Mouse (Mus musculus): Measurements from ENCODE around the gene Gm4498. TPM values are rescaled to one million over a fixed set of nuclear protein-coding genes. Genes with fewer than 3 reads are reported as not detected.
"Not testable (repeated sequence)": the region's sequence is repeated elsewhere in the genome, so short reads cannot be mapped to it uniquely, and the experiment has no call there.

Gene Gm4498
- polyA plus RNA-seq (2015; fragmentation: Nextera tagmentation; extraction: Ambion mirVana) = not detected in 2 replicates

DNA sequence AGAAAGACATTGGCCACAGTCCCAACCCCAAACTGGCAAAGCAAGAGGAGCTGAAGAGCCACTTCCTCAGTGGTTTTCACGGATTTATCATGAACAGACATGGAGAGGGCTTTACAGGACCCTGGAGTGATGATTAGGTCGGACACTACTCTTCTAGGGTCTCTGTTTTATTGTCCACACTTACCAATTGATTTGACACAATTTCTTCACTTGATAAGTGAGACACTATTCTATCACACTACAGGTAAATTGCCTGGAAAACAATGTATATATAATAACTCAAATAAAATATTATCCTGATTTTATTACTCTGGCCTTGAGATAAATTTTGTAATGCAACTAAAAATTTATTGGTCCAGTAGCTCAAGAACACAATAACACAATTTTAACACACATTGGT lies at the start of gene Gm4498:
Gene Gm4498 (minus strand): TSS at position 101 of the 400 bp plus-strand sequence.
- WGBS = no CpG with 5 or more reads among the region's 2 CpGs
- ATAC-seq (replicated peaks; ENCODE audit: low FRiP score) = not testable (repeated sequence)

DNA sequence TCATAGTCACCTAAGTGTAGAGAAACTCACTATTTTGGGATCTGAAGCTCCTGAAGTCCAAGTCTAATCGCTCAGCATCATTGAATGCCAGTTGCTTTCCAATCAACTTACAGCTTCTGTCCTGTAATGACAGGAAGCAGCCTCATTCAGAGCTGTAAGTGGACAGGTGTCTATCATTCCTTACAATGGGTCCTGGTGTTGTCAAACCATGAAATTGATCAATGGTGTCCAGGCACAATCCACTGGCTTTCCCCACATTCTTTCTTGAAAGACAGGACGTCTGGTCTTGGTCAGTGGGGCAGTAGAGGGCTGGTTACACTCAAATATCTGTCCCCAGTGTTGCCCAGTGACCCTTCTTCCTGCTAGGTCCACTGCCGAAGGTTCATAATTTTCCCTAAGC lies 29.1 kb upstream of the Gm4498 start, which contains the start of gene Gm5890:
Gene Gm5890 (minus strand): TSS at position 101 of the 400 bp plus-strand sequence.
- not testable (repeated sequence) for H3K4me1 ChIP-seq; H3K36me3 ChIP-seq; H3K9me3 ChIP-seq (replicated peaks); ATAC-seq (replicated peaks; ENCODE audit: low FRiP score); H3K27me3 ChIP-seq; H3K4me2 ChIP-seq; H3K9ac ChIP-seq; H3K27ac ChIP-seq; H3K4me3 ChIP-seq (replicated peaks)
- no CpG with 5 or more reads among the region's 3 CpGs for WGBS

More for the DNA sequence above, at the start of gene Gm4498:
- H3K27ac ChIP-seq; H3K36me3 ChIP-seq; H3K27me3 ChIP-seq; H3K4me3 ChIP-seq (replicated peaks); H3K4me2 ChIP-seq; H3K9ac ChIP-seq; H3K9me3 ChIP-seq (replicated peaks); H3K4me1 ChIP-seq: not testable (repeated sequence)

DNA sequence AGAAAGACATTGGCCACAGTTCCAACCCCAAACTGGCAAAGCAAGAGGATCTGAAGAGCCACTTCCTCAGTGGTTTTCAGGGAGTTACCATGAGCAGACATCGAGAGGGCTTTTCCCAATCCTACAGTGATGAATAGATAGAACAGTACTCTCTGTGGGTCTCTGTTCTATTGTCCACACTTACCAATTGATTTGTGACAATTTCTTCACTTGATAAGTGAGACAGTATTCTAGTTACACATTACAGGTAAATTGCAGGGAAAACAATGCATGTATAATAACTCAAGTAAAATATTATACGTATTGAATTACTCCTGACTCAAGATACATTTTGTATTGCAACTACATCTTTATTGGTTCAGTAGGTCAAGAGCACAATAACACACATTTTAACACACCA lies 28.1 kb downstream of the Gm4498 start, which contains the start of gene Gm6164:
Gene Gm6164 (minus strand): TSS at position 101 of the 400 bp plus-strand sequence.
- H3K4me2 ChIP-seq; H3K27me3 ChIP-seq; H3K27ac ChIP-seq; H3K4me3 ChIP-seq (replicated peaks); H3K9me3 ChIP-seq (replicated peaks); ATAC-seq (replicated peaks; ENCODE audit: low FRiP score); H3K9ac ChIP-seq; H3K4me1 ChIP-seq; H3K36me3 ChIP-seq: not testable (repeated sequence)
- WGBS = no CpG with 5 or more reads among the region's 2 CpGs

DNA sequence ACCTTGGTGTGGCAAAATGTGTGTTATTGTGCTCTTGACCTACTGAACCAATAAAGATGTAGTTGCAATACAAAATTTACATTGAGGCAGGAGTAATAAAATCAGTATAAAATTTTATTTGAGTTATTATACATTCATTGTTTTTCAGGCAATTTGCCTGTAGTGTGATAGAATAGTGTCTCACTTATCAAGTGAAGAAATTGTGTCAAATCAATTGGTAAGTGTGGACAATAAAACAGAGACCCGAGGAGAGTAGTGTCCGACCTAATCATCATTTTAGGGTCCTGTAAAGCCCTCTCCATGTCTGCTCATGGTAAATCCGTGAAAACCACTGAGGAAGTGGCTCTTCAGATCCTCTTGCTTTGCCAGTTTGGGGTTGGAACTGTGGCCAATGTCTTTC lies 40.2 kb downstream of the Gm4498 start, which contains the start of gene Vmn1r95:
Gene Vmn1r95 (plus strand): TSS at position 301 of the 400 bp plus-strand sequence.
- not testable (repeated sequence) for H3K9ac ChIP-seq; H3K27me3 ChIP-seq; H3K4me2 ChIP-seq; H3K36me3 ChIP-seq; H3K4me3 ChIP-seq (replicated peaks); ATAC-seq (replicated peaks; ENCODE audit: low FRiP score); H3K9me3 ChIP-seq (replicated peaks); H3K27ac ChIP-seq; H3K4me1 ChIP-seq
- no CpG with 5 or more reads among the region's 3 CpGs for whole genome bisulfite sequencing

Other genes with a start within 250 kb of the Gm4498 start
- not detected in 2 replicates for gene Nlrp9b, start 242.4 kb downstream of the Gm4498 start, polyA plus RNA-seq (2015; fragmentation: Nextera tagmentation; extraction: Ambion mirVana)
- not detected in 2 replicates for gene Vmn1r91, start 134.1 kb downstream of the Gm4498 start, polyA plus RNA-seq (2015; fragmentation: Nextera tagmentation; extraction: Ambion mirVana)
- not detected in 2 replicates for gene Gm16442, start 111.2 kb downstream of the Gm4498 start, polyA plus RNA-seq (2015; fragmentation: Nextera tagmentation; extraction: Ambion mirVana)
- not detected in 2 replicates for gene Vmn1r93, start 94.7 kb downstream of the Gm4498 start, polyA plus RNA-seq (2015; fragmentation: Nextera tagmentation; extraction: Ambion mirVana)
- not detected in 2 replicates for gene Vmn1r94, start 65.5 kb downstream of the Gm4498 start, polyA plus RNA-seq (2015; fragmentation: Nextera tagmentation; extraction: Ambion mirVana)
- gene Vmn1r95, start 40.1 kb downstream of the Gm4498 start, polyA plus RNA-seq (2015; fragmentation: Nextera tagmentation; extraction: Ambion mirVana) = not detected in 2 replicates
- not detected in 2 replicates for gene Gm6164, start 28.2 kb downstream of the Gm4498 start, polyA plus RNA-seq (2015; fragmentation: Nextera tagmentation; extraction: Ambion mirVana)
- gene Gm5890, start 29.0 kb upstream of the Gm4498 start, polyA plus RNA-seq (2015; fragmentation: Nextera tagmentation; extraction: Ambion mirVana) = not detected in 2 replicates
- gene Gm4133, start 100.2 kb upstream of the Gm4498 start, polyA plus RNA-seq (2015; fragmentation: Nextera tagmentation; extraction: Ambion mirVana) = not detected in 2 replicates
- gene Gm5728, start 141.6 kb upstream of the Gm4498 start, polyA plus RNA-seq (2015; fragmentation: Nextera tagmentation; extraction: Ambion mirVana) = not detected in 2 replicates
- not detected in 2 replicates for gene Vmn1r100, start 184.1 kb upstream of the Gm4498 start, polyA plus RNA-seq (2015; fragmentation: Nextera tagmentation; extraction: Ambion mirVana)
- not detected in 2 replicates for gene Vmn1r101, start 208.8 kb upstream of the Gm4498 start, polyA plus RNA-seq (2015; fragmentation: Nextera tagmentation; extraction: Ambion mirVana)
- not detected in 2 replicates for gene Gm10670, start 241.1 kb upstream of the Gm4498 start, polyA plus RNA-seq (2015; fragmentation: Nextera tagmentation; extraction: Ambion mirVana)